Mouse (Mus musculus) adrenal gland, postnatal 36 days (tissue): ENCODE measurements around the gene Cblc. TPM values are rescaled to one million over a fixed set of nuclear protein-coding genes. Genes with fewer than 3 reads are reported as not detected.
A peak's percentile ranks its signal among the peaks of the same experiment; 100 is the strongest.

Experiments
- DNase-seq, 2 experiments: peaks; one replicate each; pipeline ENCODE4 v3.0.0; 2021; ENCODE audit warnings: mixed read lengths in 1 of 2
- long read RNA-seq, 2 experiments: library from polyadenylated mRNA; stranded (forward); transcript quantifications; one replicate each; pipeline ENCODE4 v2.0.0; 2021; ENCODE audit warnings: borderline sequencing depth in 2 of 2
- total RNA-seq, 2 experiments: library from RNA; stranded (reverse); gene quantifications; 2 replicates each; pipeline ENCODE4 v1.2.3; 2021

Gene Cblc
- not detected for total RNA-seq
- long read RNA-seq, experiment 1: 0 reads
- long read RNA-seq, experiment 2: 0 reads

- DNase-seq: peak; percentile 85 to 90
Measured at GRCm38 (mm10) chr7:19796697-19797588, at the start of gene Cblc. TSS of gene Cblc (minus strand) at chr7:19796809.

DNA sequence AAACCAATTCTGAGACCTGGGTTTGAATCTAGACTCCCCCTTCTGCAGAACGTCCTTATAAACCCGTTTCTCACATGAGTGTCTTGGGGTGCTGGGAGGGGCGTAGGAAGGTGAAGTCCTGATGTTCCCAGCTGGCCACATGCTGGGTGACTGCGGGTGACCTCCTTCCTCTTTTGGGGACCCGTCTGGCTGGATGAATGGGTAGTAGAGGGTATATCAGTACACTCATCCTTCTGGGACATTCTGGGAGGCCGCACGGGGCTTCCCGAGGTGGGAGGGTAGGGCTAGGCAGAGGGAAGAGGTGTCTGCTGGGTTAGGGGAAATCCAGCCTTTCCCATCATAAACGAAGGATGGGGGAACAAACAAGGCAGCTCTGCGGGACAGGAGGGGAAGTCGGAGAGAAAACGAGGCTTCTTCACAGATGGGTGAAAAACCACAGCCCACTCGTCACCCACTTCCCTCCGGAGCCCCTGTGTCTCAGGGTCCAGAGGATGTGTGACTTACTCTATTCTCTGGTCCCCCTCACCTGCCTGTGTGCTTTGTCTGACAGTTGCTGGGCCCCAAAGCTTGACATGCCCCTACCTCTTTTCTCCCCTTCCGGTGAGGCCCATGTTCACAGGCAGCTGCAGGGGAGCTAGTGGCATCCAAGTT is 48.0 kb upstream of the Cblc start:
- no peak for DNase-seq

- DNase-seq: peak; percentile 81 to 87
Measured at GRCm38 (mm10) chr7:19843561-19843960, 47.0 kb upstream of the Cblc start.

DNA sequence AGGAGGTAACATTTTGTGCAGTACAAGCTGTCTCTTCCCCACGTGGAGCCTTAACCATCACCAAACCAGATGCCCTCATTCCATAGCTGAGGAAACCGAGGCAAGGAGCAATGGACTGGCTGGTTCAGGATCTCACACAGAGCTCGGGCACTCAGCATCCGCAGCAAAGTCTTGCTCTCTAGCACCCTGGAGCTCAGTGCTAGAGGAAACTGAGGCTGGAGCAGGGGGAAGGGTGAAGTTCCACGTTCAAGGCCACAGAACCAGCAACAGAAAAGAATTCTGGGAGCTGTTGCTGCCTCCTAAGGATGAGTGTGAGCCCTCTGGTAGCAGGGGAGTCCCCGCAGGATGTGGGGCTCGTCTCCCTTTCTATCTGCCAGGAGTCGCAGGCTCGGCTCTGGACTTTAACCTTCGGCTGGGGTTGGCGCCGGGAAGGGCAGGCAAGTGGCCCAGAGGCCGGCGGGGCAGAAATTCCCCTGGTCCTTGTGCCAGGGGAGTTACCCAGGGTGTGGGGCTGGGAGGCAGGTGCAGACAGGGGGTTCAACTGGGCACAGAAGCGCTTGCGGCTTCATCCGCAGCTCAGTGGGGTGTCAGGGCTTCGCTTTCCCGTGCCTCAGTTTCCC is 46.4 kb upstream of the Cblc start:
- DNase-seq: peak in 1 of 2 experiments; percentile 65

DNA sequence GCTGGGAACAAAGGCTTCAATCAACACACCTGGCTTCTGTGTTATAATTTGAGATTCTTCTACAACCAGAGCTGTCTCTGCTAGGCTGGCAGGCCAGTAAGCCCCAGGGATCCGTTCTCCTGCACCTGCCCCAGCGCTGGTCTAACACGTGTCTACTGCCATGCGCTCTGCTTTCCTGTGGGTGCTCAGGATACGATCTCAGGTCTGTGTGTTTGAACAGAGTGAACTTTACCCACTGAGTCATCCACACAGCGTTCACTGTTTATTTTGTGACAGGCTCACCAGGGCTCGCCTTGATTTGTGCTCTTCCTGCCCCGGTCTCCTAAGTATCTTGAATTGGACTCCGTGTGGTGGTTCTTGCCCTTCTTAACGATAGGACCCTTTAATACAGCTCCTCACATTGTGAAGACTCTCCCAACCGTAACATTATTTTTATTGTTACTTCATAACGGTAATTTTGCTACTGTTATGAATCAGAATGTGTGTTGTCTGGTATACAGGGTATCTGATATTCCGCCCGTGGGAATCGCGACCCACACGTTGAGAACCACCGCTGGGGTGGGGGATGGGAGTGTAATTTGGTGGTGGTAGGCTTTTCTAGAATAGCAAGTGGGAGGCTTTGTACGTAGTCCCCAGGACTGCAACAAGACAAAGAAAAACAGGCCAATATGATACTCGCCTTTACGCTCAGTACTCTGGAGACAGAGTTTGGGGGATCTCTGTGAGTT is 45.2 kb upstream of the Cblc start:
- peak in 1 of 2 experiments; percentile 37 for DNase-seq

GRCm38 (mm10) chr7:19840936-19841335 is 44.3 kb upstream of the Cblc start:
- no peak for DNase-seq

DNA sequence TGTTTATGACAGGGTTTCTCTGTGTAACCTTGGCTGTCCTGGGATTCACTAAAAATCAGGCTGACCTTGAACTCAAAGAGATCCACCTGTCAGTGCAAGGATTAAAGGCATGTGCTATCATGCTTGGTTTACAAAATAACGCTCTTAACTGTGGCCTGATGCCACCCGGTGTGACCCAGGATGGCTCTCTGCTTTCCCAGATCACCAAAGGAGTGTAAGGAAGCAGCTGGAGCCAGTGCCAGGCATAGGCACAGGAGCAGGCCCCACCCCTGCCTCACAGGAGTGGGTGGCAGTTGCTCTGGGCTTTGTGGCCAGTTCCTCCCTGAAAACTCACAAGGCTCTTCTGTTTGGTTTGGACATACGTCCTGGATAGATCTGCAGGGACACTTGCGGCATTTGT is 43.8 kb upstream of the Cblc start:
- DNase-seq: no peak

GRCm38 (mm10) chr7:19836843-19837242 is 40.2 kb upstream of the Cblc start:
- DNase-seq: peak; percentile 53 to 65

GRCm38 (mm10) chr7:19834055-19834454 is 37.4 kb upstream of the Cblc start:
- DNase-seq: no peak

- peak; percentile 61 to 75 for DNase-seq
Measured at GRCm38 (mm10) chr7:19831837-19832236, 35.2 kb upstream of the Cblc start.

DNA sequence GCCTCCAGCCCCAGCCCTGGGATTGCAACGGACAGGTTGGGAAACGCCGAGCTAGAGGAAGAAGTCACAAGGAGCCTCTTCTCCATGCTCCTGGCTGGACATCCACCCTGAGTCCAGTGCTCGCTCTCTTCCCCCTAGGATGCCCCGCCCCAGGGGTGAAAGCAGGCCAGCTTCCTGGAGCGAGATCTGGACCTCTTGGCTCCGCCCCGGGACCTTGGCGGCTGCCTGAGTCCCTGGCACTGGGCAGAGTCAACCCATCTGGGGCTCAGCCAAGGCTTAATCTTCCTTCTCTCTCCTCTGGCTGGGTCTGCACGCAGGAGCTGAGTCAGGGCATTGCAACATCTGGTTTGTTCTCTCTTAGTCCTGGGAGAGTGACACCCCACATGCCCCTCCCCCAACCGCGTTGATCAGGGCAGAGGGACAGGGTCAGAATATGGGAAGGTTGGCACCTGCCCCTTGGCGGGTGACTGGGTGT is 34.1 kb upstream of the Cblc start:
- peak; percentile 99 for DNase-seq

DNA sequence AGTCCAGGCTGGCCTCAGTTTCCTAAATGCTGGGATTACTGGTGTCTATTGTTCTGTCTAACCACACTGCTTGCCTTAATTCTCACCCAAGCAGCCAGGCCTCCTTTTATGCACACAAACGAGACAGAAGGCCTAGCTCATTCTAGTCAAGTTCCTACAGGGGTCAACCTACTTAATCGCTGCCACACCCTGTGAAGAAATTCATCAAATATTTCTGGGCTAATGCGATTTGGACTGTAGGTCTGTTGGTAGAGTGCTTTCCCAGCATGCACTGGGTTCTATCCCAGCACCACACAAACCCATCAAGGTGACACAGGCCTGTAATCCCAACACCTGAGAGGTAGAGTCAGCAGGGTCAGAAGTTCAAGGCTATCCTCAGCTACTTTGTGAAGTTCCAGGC is 33.1 kb upstream of the Cblc start:
- no peak for DNase-seq

DNA sequence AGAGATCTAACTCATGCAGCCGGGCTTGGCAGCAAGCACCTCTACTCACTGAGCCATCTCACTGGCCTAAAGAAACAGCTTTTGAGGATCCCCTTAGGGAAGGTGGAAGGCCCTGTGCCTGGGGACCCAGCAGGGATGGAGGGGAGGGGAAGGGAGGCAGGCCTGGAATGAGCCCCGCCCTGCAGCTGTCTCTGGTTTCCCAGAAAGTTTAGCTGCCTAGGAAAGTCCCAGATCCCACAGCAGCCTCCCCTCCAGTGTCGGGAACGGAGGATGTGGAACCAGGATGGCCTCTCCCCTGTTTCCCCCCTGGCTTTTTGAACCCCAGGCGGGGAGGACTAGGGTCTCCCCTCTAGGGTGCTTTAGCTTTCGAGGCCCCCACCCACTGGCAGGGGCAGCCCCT is 30.1 kb upstream of the Cblc start:
- DNase-seq: no peak

DNA sequence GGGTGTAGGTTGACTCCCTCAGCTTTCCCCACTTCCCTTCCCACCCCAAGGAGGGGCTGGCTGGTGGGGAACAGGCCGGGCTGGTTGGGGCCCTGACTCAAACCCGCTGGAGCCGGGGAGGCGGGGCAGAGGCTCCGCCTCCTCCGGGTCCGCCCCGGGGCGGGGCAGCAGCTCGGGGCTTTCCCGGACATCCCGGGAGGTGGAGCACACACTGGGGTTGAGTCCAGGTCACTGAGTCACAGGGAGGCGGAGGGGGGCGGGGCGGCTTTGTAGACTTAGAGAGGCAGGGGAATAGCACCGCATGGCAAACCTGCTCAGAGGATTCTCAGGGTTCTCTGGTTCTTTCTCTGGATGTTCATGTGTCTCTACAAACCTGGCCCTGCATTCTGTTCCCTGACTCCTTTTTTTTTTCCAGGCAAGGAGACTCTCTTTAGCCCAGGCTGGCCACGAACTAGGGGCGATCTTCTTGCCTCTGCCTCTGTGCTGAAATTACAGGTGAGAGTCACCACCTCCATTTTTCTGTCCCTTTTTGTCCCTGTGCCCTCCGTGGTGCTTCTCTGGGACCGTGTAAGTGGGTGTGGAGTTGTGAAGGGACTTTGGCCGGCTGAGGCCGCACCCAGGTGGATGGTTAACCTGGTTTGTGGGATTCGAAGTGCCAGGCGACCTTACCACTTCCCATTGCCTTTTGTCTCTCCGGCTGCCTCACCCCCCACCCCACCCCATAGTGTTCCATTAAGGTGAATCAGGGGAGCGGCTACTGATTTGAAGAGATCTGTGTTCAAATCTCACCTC is 27.8 kb upstream of the Cblc start:
- peak; percentile 95 to 98 for DNase-seq

DNA sequence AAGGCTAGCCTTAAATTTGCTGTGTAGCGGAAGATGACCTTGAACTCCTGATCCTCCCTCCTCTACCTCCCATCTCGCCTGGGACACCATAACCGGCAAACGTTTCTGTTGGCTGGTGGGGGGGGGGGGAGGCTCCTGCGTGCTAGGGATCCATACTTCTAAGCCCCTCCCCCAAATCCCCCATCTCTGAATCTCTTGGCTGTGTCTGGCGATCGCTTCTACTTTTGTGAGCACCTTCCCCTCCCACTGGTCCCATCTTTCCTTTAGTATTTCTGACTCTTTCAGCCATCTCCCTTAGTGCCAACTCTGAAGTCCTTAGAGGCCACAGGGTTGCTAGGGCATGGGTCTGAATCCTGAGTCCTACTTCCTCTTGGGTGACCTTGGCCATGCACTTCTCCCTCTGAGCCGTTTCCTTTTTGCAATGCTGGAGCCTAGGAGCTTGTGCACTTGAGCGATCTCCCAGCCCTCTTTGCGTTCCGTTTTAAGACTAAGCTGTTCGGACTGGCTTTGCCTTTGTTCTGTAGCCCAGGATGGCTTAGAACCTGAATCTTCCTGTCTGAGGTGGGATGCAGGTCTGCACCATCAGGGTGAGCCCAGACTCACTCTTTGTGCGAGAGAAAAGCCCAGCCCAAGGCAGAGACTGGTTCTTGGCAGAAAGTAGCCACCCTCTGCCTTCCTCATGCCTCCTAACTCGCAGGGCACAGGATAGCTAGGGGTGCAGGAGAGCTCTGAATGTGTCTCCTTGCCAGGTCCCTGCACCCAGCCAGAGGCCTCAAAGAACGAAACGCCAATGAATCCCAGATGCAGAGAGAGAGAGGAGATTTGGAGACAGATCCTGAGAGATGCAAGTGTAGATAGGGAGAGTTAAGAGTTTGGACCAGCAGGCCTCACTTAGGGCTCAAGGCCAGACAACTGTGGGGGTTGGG is 26.9 kb upstream of the Cblc start:
- DNase-seq: peak; percentile 34 to 52

DNA sequence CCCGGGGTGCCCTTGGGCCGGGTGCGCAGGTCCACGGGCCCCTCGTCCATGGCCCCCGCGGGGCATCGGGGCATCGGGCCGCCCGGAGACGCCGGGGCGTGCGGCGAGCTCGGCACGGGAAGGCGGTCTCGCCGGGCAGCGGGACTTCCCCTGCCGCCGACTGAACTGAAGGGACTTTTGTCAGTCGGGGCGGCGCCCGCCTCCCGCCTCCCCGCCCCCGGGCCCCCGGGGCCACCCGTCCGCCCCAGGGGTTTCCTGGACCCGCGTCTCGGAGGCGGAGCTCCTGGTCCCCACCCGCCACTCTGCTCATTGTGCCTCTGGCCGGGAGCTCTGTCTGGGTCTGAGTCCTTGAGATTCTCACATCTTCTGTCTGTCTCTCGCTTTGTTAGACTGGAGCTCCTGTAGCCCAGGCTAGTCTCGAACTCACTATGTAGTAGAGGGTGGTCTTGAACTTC is 26.0 kb upstream of the Cblc start, which contains the start of gene Bcl3:
TSS of gene Bcl3 (minus strand) at position 167 of the 455 bp plus-strand sequence.
- DNase-seq: peak; percentile 81 to 91

DNA sequence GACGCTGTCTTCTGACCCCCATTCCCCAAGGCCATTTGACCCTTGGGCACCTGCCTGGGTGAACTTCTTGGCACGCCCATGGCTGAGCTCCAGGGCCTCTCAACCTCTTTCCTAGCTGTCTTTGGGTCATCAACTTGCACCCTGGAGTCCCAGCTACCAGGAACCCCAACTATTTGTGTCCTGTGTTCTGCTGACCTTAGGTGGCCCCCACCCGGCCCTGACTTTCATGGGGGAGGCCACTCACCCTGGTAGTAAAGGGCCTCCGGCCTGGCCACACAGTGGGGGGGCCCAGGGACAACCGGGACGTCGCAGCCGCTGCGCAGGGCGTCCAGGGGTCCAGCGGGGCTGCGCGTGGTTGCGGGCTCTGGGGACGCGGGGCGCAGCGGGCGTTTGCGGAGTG is 25.6 kb upstream of the Cblc start:
- DNase-seq: peak; percentile 36 to 65

- no peak for DNase-seq
Measured at GRCm38 (mm10) chr7:19821633-19822032, 25.0 kb upstream of the Cblc start.

DNA sequence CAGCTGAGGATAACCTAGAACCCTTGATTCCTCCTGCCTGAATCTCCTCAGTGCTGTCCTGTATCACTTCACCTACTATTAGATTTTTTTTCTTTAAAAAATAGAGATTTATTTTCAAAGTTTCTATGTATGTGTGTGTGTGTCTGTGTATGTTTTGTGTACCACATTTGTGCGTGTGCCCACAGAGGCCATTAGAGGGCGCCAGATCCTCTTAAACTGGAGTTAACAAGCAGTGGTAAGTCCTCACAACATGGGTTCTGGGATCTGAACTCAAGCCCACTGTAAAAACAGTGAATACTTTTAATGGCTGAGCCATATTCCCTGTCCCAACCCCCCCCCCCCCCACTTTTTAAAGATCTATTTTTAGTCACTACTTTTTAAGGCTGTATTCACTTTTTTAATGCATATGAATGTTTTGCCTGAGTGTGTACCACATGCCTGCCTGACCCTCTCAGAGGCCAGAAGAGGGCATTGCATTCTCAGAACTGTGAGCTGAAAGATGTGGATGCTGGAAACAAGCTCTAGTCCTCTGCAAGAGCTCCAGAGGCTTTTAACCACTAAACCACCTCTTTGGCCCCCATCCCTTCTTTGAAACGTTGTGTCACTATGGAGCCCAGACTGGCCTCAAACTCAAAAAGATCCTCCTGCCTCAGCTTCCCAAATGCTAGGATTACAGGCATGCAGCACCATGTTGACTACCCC is 23.9 kb upstream of the Cblc start:
- DNase-seq: no peak
